Mouse (Mus musculus) thymus, adult 2 months (tissue): ENCODE measurements around the gene Dnah2. TPM values are rescaled to one million over a fixed set of nuclear protein-coding genes. Genes with fewer than 3 reads are reported as not detected.

Experiments
- DNase-seq: peaks from one replicate; pipeline ENCODE4 v3.0.0; 2021
- H3K27ac ChIP-seq: fragments of 200-500 bp; 2 replicates; pipeline ENCODE4 v1.5.1; 2012; ENCODE audit warnings: low read length, control low read depth; ENCODE audit not compliant: control insufficient read depth, insufficient read depth
- H3K27me3 ChIP-seq: fragments of 200-500 bp; 2 replicates; pipeline ENCODE4 v1.6.1; 2012; ENCODE audit warnings: mild to moderate bottlenecking, low read length, moderate library complexity, mixed read lengths; ENCODE audit not compliant: control insufficient read depth, insufficient read depth
- H3K36me3 ChIP-seq: fragments of 200-500 bp; 2 replicates; pipeline ENCODE4 v1.6.1; 2012; ENCODE audit warnings: mild to moderate bottlenecking, low read length, moderate library complexity; ENCODE audit not compliant: control insufficient read depth, insufficient read depth
- H3K4me1 ChIP-seq: fragments of 200-500 bp; replicated peaks from 2 replicates; pipeline ENCODE4 v1.6.1; 2012; ENCODE audit warnings: low read length; ENCODE audit not compliant: control insufficient read depth, insufficient read depth
- H3K4me3 ChIP-seq: fragments of 200-500 bp; 2 replicates; pipeline ENCODE4 v1.5.1; 2012; ENCODE audit warnings: mild to moderate bottlenecking, low read length, control low read depth, moderate library complexity; ENCODE audit not compliant: control insufficient read depth, insufficient read depth
- CTCF ChIP-seq: fragments of 200-500 bp; IDR thresholded peaks from 2 replicates; pipeline ENCODE4 v1.5.1; 2012; ENCODE audit warnings: mild to moderate bottlenecking, control low read depth, low read length, moderate library complexity, borderline replicate concordance; ENCODE audit not compliant: control insufficient read depth, poor library complexity, insufficient read depth; ENCODE audit errors: extremely low read depth
- POLR2A ChIP-seq: fragments of 200-500 bp; IDR thresholded peaks from 2 replicates; pipeline ENCODE4 v1.6.1; 2012; ENCODE audit warnings: mild to moderate bottlenecking, low read length, control low read depth, moderate library complexity; ENCODE audit not compliant: control insufficient read depth, poor library complexity, insufficient read depth; ENCODE audit errors: extremely low read depth
- WGBS: fragments of 180-500 bp; shearing (Covaris S2); methylation state at CpG from one replicate; pipeline ENCODE4 v1.1.7; 2018; 5-methylcytosine and 5-hydroxymethylcytosine counted together
- polyA plus RNA-seq: library from polyadenylated mRNA; depleted of rRNA; stranded (reverse); fragments of >200 nt; gene quantifications from 2 replicates; pipeline ENCODE4 v1.2.3, GENCODE M21; 2012; rRNA removed

Dnah2 gene
- polyA plus RNA-seq, 1 experiment, result 0.39 TPM

GRCm38 (mm10) chr11:69371601-69372000, 177.3 kb downstream of the Dnah2 start:
- no peak overlapping the region for H3K4me3 ChIP-seq
- TF ChIP-seq CTCF (no peak), POLR2A (no peak)
- WGBS, result 74% methylated on average over 12 of the region's 12 CpGs
- H3K4me1 ChIP-seq, result peaks cover 30% of the 10 kb centered on the region
- no peaks in the 10 kb centered on the region for H3K36me3 ChIP-seq
- DNase-seq, result no peak
- no peaks in the 10 kb centered on the region for H3K27me3 ChIP-seq
- H3K27ac ChIP-seq, result peak overlapping the region; percentile 62; the same call in 1 of the 2 replicates

GRCm38 (mm10) chr11:69370817-69371215, 178.1 kb downstream of the Dnah2 start:
- DNase-seq, result no peak

More at GRCm38 (mm10) chr11:69370817-69371215, 178.1 kb downstream of the Dnah2 start:
- WGBS, result 89% methylated on average over 9 of the region's 9 CpGs
- H3K27me3 ChIP-seq, result no peaks in the 10 kb centered on the region
- no peaks in the 10 kb centered on the region for H3K36me3 ChIP-seq
- no peak overlapping the region for H3K4me3 ChIP-seq
- H3K4me1 ChIP-seq, result peaks cover 35% of the 10 kb centered on the region
- H3K27ac ChIP-seq, result no peak overlapping the region; the same call in 1 of the 2 replicates
- TF ChIP-seq CTCF (no peak), POLR2A (no peak)

Other genes starting within 250 kb of the Dnah2 start
- 41.5 and 43.8 TPM in 2 replicates for gene Cntrob, start 225.3 kb downstream of the Dnah2 start, polyA plus RNA-seq
- gene Trappc1, start 225.1 kb downstream of the Dnah2 start, polyA plus RNA-seq, result 50.6 and 62.5 TPM in 2 replicates
- gene Kcnab3, start 222.9 kb downstream of the Dnah2 start, polyA plus RNA-seq, result 2.9 and 3.5 TPM in 2 replicates
- 3.3 and 4.1 TPM in 2 replicates for gene Rnf227, start 208.6 kb downstream of the Dnah2 start, polyA plus RNA-seq
- gene Chd3, start 179.7 kb downstream of the Dnah2 start, polyA plus RNA-seq, result 278 and 280 TPM in 2 replicates
- gene Naa38, start 153.6 kb downstream of the Dnah2 start, polyA plus RNA-seq, result 139 and 170 TPM in 2 replicates
- gene Cyb5d1, start 153.5 kb downstream of the Dnah2 start, polyA plus RNA-seq, result 37.2 and 41.5 TPM in 2 replicates
- gene Tmem88, start 150.9 kb downstream of the Dnah2 start, polyA plus RNA-seq, result 7.3 and 9.3 TPM in 2 replicates
- 61.0 and 77.3 TPM in 2 replicates for gene Kdm6b, start 135.4 kb downstream of the Dnah2 start, polyA plus RNA-seq
- gene Efnb3, start 11.1 kb upstream of the Dnah2 start, polyA plus RNA-seq, result 3.7 and 8.7 TPM in 2 replicates
- 41.2 and 48.5 TPM in 2 replicates for gene Wrap53, start 31.1 kb upstream of the Dnah2 start, polyA plus RNA-seq
- 266 and 303 TPM in 2 replicates for gene Trp53, start 31.2 kb upstream of the Dnah2 start, polyA plus RNA-seq
- gene Atp1b2, start 56.8 kb upstream of the Dnah2 start, polyA plus RNA-seq, result 3.4 and 4.2 TPM in 2 replicates
- not detected in 2 replicates for gene Shbg, start 68.8 kb upstream of the Dnah2 start, polyA plus RNA-seq
- gene Sat2, start 72.9 kb upstream of the Dnah2 start, polyA plus RNA-seq, result 0.67 and 0.73 TPM in 2 replicates
- gene Fxr2, start 83.9 kb upstream of the Dnah2 start, polyA plus RNA-seq, result 94.1 and 96.0 TPM in 2 replicates
- gene Sox15, start 106.2 kb upstream of the Dnah2 start, polyA plus RNA-seq, result 0.24 and 0.52 TPM in 2 replicates
- 174 and 178 TPM in 2 replicates for gene Mpdu1, start 113.5 kb upstream of the Dnah2 start, polyA plus RNA-seq
- gene Cd68, start 117.0 kb upstream of the Dnah2 start, polyA plus RNA-seq, result 101 and 117 TPM in 2 replicates
- gene Eif4a1, start 123.3 kb upstream of the Dnah2 start, polyA plus RNA-seq, result 669 and 722 TPM in 2 replicates
- 83.3 and 89.1 TPM in 2 replicates for gene Senp3, start 133.0 kb upstream of the Dnah2 start, polyA plus RNA-seq
- 2.2 and 3.0 TPM in 2 replicates for gene Tnfsf13, start 136.7 kb upstream of the Dnah2 start, polyA plus RNA-seq
- gene Tnfsf12, start 146.7 kb upstream of the Dnah2 start, polyA plus RNA-seq, result 12.2 and 16.3 TPM in 2 replicates
- 2.7 and 3.4 TPM in 2 replicates for gene Tnfsfm13, start 147.0 kb upstream of the Dnah2 start, polyA plus RNA-seq
- 113 and 125 TPM in 2 replicates for gene Polr2a, start 209.5 kb upstream of the Dnah2 start, polyA plus RNA-seq
- gene Slc35g3, start 212.9 kb upstream of the Dnah2 start, polyA plus RNA-seq, result 0.08 and 0.29 TPM in 2 replicates
- 32.2 and 35.6 TPM in 2 replicates for gene Zbtb4, start 216.8 kb upstream of the Dnah2 start, polyA plus RNA-seq
- 12.9 and 15.7 TPM in 2 replicates for gene Chrnb1, start 246.8 kb upstream of the Dnah2 start, polyA plus RNA-seq